Mouse (Mus musculus) hematopoietic stem cell, adult 5-6 weeks (primary cell): ENCODE measurements around the gene Astl. TPM values are rescaled to one million over a fixed set of nuclear protein-coding genes. Genes with fewer than 3 reads are reported as not detected.
"Not testable (repeated sequence)": the region's sequence is repeated elsewhere in the genome, so short reads cannot be mapped to it uniquely, and the experiment has no call there.

ENCODE experiments used
- ATAC-seq, 2 experiments: fragments of 125-278 bp in 1 of 2; replicated peaks in 1 of 2; 2 replicates each; pipeline ENCODE4 v1.8.0; 2016 to 2017; ENCODE audit warnings: inconsistent platforms in 2 of 2, mild to moderate bottlenecking in 2 of 2, moderate number of reproducible peaks in 2 of 2, low read depth in 1 of 2, moderate TSS enrichment in 1 of 2; ENCODE audit not compliant: low FRiP score in 2 of 2, poor library complexity in 2 of 2, severe bottlenecking in 2 of 2, insufficient read depth in 1 of 2, low TSS enrichment in 1 of 2
- total RNA-seq: library from RNA; stranded (forward); fragments of 172-1452, 232-1000 nt; gene quantifications from 2 replicates; pipeline ENCODE4 v1.2.3, GENCODE M21; 2017

Astl gene
- total RNA-seq = 0.05 and 0.25 TPM in 2 replicates

DNA sequence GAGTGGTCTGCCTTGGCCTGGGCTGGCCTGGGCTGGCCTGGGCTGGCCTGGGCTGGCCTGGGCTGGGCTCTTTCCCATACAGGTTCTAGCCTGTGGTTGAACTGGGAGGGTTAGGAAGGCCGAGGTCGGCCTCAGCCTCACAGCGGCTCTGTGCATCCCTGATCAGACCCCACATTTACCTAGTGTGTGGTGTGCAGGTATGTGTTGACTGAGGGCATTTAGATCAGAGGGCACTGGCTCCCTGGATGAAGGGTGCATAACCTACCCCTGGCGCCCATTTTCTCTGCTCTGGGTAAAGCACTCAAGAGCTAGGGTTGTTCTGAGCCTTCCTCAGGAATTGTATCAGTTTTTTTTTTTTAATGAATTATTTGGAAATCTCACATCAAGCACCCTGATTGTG lies at the start of gene Astl:
Astl (plus strand) TSS at position 224 of the 400 bp plus-strand sequence.
- no peak for ATAC-seq

DNA sequence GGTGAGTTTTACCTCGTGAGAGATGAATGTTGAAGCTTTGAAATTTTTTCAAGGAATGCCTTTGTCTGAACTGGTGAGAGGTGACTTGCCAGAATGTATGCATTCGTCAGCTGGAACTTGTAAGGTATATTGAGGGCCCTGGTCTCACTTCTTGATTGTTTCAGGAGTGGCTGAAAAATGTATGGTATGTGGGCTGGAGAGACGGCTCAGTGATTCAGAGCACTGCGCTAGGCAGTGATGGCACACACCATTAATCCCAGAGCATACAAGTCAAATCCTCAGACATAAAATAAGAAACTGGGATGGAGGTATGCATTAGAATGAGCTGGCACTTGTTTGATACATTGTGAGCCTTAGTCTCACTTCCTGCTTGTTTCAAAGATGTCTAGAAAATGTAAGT lies 46.2 kb upstream of the Astl start:
- ATAC-seq = no peak

DNA sequence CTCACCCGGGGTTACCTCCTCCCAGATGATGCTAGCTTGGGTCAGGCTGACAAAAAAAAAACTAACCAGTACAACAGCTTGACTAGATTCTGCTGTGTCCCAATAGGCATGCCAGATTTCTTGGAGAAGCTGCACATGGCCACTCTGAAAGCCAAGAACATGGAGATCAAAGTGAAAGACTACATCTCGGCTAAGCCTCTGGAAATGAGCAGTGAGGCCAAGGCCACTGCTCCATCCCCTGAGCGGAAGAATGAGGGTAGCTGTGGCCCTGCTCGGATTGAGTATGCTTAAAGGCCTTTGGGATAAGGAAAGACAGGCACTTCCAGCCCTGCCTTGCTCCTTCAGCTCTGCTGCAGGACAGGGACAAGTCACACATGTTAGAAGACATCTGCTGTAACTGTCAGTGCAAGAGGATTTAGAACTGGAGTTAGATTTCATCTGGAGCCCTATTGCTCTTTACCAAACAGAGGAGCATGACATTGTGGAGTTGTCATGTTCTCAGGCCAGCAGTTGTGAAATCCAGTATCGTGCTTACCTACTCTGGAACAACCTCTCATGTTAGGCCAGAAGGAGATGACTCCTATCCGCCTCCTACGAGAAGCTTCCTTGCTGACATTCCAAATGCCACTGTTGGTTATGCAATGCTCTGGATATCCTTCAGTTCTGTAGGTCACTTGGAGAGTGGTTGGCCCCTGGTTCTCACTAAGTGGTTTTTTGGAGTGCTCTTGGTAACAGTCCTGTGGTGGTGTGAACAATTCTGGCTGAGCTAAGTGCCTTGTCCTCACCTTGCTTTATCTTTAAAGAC lies 41.2 kb upstream of the Astl start:
- no peak for ATAC-seq

DNA sequence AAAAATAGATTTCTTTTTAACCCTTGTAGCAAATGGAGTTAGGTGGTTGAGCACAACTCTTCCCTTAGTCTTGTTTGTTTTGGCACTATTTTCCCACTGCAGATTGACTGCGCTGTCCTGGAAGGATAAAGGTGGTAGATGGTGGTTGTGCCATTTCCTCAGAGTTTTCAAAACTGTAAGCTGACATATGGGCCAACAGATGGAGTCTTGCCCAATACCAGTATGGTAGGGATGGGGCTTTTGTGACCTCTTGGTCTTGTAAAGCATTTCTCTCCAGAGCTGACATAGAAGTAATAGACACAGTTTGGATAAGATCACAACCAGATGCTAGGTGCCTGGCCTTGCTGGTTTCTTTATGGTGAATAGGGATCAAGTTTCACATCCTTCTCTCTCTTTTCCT lies 40.4 kb upstream of the Astl start:
- ATAC-seq = no peak

DNA sequence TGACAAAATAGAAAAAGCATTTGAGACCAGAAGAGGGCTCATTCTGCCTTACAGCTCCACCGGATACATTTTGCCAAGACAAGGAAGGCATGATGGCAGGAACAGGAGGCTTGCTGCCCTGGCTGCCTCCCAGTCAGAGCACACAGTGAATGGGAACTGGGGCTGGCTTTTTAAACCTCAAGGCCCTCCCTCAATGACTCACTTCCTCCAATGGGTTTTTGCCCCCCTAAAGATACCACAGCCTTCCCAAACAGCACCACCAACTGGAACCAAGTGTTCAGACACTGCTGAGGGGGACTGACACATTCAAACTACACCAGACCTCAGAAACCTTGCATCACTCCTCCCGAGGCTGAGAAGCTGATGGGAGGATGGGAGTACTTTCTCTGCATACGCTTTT lies 37.7 kb upstream of the Astl start:
- ATAC-seq = peak in 1 of 2 experiments; percentile 59; a peak in 2 of 4 replicates

DNA sequence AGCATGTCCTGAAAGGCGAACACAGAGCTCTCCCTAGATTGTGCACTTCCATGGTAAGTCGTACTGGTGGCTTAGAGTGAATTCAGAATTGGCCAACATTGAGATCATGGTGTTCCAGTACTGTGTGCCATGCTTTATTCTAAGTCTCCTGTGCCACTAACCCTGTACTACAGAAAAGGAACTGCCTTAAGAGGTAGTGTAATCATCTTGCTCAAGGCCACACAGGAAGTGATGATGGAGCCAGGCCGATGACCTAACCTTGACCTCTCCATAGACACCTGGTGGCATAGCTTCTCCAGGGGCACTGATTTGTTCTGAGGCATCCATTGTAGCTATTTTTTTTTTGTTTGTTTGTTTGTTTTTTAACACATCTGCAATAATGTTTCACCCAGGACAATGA lies 36.6 kb upstream of the Astl start:
- ATAC-seq = peak; percentile 67 to 83; a peak in 3 of 4 replicates

DNA sequence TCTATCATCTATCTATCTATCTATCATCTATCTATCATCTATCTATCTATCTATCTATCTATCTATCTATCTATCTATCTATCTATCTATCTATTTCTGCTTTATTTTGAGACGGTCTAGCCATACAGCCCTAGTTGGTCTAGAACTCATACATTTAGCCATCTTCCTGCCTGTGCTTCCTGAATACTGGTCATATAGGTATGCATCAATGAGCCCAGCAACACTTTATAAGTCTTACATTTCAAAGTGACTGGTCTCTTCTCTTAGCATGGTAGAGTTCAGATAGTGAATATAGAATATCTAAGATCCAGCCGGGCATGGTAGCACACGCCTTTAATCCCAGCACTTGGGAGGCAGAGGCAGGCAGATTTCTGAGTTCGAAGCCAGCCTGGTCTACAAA lies 34.2 kb upstream of the Astl start:
- not testable (repeated sequence) for ATAC-seq

DNA sequence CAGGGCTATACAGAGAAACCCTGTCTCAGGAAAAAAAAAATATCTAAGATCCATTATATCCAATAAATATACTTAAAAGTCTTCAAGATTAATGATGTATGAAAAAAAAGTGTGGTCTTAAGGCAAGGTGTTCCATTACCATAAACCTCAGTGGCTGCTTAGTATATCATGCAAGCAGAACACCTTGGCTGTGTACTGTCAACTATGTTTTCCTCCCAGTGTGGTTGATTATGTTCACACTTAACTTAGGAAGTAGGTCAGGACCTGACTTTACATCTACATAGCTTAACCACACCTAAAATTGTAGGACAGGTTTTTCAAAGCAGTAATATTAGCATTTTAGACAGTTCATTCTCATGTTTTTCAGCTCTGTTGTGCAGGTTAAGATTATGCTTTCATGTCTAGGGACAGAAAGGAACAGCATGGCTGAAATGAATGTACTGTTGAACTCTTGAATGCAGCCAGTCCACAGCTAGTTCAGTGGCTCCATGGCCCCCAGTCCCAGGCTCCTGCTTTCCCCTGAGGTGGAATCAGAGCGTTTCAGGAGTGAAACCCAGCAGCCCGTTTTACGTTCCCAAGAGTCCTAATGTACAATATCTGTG lies 33.7 kb upstream of the Astl start:
- ATAC-seq = no peak

DNA sequence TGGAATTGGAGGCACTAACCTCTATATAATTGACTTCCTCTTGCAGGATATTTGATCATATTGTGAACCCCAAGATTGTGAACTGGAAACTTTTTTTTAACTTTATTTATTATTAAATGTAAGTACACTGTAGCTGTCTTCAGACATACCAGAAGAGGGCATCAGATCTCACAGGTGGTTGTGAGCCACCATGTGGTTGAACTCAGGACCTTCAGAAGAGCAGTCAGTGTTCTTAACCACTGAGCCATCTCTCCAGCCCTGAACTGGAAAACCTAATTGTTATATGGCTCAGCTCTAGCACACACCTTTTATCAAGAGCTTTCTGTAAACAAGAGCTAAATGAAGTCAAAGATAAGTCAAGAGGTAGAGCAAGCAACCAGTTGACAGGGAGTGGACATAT lies 32.3 kb upstream of the Astl start:
- ATAC-seq = no peak

DNA sequence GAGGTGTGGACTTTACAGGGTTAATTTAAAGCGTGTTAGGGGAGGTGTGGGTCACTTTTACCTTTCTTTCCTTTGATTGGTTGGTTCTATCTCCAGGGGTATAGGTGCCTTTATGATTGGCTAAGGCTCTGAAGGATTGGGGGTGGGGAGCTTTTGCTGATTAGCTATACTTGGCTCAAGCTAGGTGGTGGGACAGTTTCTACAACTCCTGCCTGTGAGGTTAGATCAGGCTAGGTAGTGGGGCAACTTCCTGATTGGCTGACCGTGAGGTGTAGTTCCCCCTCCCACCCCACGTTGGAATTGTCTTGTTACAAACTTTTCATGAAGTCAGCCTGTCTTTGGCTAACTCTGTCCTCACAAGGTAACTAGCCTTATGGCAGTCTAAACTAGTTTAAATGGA lies 31.3 kb upstream of the Astl start:
- peak; percentile 23 to 37; a peak in 3 of 4 replicates for ATAC-seq

DNA sequence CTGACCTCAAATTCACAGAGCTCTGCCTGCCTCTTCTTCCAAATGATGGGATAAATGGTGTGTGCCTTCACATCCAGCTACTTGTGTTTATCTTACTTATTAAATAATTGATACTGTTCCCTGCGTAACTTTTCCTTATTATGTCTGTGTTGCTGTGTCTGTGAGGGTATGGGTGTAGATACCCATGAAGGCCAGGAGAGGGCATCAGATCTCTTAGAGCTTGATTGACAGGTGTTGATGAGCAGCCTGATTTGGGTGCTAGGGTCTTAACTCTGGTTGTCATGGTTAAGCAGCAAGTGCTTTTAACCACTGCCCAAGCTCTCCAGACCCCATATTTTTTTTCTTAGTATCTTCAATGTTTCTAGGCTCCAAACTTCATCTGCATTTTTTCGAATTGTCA lies 29.8 kb upstream of the Astl start:
- peak in 1 of 2 experiments; percentile 65; a peak in 1 of 4 replicates for ATAC-seq

DNA sequence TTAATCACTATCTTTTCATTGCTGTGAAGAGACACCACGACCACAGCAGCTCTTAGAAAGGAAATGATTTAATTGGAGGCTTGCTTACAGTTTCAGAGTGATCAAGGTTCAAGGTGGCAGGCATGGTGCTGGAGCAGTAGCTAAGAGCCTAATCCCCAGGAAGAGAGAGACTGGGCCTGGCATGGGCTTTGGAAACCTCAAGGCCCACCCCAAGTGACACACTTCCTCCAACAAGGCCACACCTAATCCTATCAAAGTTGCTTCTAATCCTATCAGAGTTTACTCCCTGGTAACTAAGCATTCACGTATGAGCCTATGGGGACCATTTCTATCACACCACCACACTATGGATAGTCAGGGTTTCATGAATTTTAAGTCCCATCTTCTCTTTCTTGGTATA lies 28.2 kb upstream of the Astl start:
- 0 out of 4 replicates have a peak, but pooled peaks of 1 of the 2 experiments have one; percentile 8 for ATAC-seq

DNA sequence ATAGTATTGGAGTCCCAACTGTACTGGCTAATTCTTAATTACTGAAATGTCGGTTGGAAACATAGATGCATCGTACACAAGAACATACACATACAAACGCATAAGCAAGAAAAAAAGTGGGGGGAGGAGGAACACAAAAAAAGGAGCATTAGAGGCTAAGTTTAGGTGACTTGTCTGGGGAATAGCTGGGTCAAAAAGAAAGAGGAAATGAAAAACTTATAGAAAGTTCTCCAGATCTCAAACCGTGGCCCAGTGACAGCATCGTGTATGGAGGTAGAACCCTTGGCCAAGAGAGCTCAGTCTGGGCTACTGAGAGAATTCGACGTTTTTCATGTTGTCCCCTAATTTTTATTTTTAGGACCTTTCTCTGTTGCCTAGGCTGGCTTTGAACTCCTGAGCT lies 27.8 kb upstream of the Astl start:
- ATAC-seq = no peak

DNA sequence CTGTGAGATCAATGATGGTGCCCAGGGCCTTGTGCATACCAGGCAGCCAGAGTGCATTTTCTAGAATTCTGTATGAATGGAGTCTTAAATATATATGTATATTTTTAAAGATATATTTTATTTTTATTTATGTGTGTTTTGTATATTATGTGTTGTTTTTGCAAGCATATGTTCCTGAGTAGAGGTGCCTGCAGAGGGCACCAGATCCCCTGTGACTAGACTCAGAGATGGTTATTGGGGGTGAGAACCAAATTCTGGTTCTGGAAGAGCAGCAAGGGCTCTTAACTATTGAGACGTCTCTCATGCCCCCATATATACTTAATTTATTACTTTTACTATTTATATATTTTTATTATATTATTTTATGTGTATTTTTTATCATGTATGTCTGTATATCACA lies 27.2 kb upstream of the Astl start:
- ATAC-seq = no peak

DNA sequence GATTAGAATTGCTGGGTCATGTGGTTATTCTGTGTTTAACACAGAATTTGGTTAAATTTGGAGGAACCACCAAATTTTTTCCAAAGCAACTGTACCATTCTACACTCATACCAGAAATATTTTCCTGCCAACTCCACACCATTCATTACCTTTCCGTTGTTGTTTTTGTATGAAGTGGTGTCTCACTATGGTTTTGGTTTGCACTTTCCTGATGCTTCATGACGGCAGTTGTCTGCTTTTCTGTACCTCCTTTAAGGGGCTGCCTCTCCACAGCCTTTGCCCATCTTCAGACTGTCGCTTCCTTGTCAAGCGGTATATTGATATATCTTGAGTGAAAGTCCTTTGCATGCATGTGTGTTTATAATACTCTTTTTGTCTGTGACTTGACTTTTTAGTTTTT lies 25.6 kb upstream of the Astl start:
- ATAC-seq = no peak

DNA sequence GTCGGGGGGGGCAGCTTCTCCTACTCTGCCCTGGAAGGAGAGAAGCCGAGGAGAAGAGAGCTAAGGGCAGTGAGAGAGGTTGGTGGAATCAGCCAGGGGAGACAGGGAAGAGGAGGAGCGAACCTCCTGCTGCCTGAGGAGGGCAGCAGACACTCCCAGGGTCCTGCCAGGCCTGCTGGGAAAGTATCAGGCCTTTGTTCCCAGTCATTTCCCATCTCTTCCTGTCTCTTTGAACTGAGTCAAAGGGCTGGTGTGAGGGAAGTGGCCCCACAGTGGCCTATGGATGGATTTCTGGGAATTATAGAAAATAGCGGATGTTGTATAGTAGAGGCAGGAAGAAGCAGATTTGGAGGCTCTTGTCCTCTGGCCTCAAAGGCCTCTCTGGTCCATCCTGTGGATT lies 24.6 kb upstream of the Astl start:
- ATAC-seq = no peak

DNA sequence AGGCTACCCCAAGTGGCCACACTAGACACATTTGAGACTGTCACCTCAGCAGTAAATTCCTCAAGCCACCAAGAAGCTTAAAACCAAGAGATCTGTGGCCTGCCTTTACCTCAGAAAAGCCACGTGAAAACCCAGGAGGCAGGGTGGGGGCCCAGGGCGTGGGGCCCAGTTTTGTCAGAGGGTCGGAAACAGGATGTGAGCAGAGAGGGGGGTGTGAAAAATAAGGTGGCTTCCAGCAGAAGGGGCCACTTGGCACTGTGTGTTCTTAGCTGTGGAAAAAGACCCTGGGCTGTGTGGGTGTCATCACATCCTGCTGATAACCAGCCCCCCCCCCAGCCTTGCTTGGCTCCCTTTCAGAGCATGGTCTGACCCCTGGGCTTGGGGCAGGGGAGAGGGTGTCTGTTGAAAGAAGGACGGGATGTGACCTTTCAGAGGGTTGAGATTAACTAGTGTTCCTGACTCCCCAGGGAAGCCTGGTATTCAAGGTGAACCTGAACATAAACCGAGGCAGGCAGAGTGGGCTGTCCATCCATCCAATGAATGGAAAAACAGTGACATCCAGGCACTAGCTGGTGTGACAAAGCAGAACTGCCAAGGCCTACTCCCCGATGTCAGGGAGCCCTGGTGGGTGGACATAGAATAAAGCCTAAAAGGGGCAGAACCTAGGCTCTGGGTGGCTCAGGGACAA lies 23.8 kb upstream of the Astl start:
- peak; percentile 46 to 69 for ATAC-seq

DNA sequence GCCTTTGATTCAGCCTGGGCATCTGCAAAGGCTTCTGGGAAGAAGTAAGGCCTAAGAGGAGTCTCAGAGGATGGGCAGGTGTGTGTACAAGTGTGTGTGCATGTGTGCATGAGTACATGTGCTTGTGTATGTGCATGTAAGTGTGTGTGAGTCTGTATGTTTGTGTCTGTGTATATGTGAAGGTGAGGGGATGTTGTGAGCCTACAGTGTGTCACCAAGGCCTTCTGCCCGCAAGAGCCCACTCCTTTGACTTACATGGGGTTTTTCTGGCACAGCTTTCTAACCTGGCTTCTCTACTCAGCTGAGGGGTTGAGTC lies 23.3 kb upstream of the Astl start:
- ATAC-seq = no peak
